Mouse (Mus musculus) midbrain, postnatal 0 days (tissue): Measurements from ENCODE around the gene Ccdc27. TPM values are rescaled to one million over a fixed set of nuclear protein-coding genes. Genes with fewer than 3 reads are reported as not detected.
A peak's percentile ranks its signal among the peaks of the same experiment; 100 is the strongest.

Experiments
- ATAC-seq: fragments of 200-750 bp; cut with Nextera tagmentation; 2 replicates; pipeline ENCODE4 v1.8.0; 2017; ENCODE audit warnings: moderate number of reproducible peaks, mild to moderate bottlenecking, moderate TSS enrichment, moderate library complexity; ENCODE audit not compliant: low FRiP score
- DNase-seq: peaks from one replicate; pipeline ENCODE4 v3.0.0-alpha.2; 2015; ENCODE audit warnings: low spot score
- H3K27ac ChIP-seq: fragments of 300-500 bp; sonication (generic); 2 replicates; pipeline ENCODE4 v1.5.1; 2014; ENCODE audit warnings: low read depth, mild to moderate bottlenecking, low read length, mixed read lengths
- H3K27me3 ChIP-seq: fragments of 300-500 bp; sonication (generic); 2 replicates; pipeline ENCODE4 v1.6.1; 2014; ENCODE audit warnings: low read length, control low read depth, mixed read lengths; ENCODE audit not compliant: insufficient read depth
- H3K36me3 ChIP-seq: fragments of 300-500 bp; sonication (generic); 2 replicates; pipeline ENCODE4 v1.6.1; 2014; ENCODE audit warnings: low read length, control low read depth, mixed read lengths; ENCODE audit not compliant: insufficient read depth
- H3K4me1 ChIP-seq: fragments of 300-500 bp; sonication (generic); 2 replicates; pipeline ENCODE4 v1.6.1; 2014; ENCODE audit warnings: mild to moderate bottlenecking, control low read depth, antibody characterized with exemption, low read length, mixed read lengths; ENCODE audit not compliant: insufficient read depth
- H3K4me2 ChIP-seq: fragments of 300-500 bp; sonication (generic); 2 replicates; pipeline ENCODE4 v1.6.1; 2014; ENCODE audit warnings: low read depth, mild to moderate bottlenecking, low read length, mixed read lengths; ENCODE audit not compliant: poor library complexity, severe bottlenecking
- H3K4me3 ChIP-seq: fragments of 300-500 bp; sonication (generic); 2 replicates; pipeline ENCODE4 v1.5.1; 2014; ENCODE audit warnings: low read depth, mild to moderate bottlenecking, low read length, moderate library complexity
- H3K9ac ChIP-seq: fragments of 300-500 bp; sonication (generic); replicated peaks from 2 replicates; pipeline ENCODE4 v1.6.1; 2014; ENCODE audit warnings: mild to moderate bottlenecking, low read length, moderate library complexity, mixed read lengths; ENCODE audit not compliant: poor library complexity, severe bottlenecking
- H3K9me3 ChIP-seq: fragments of 300-500 bp; sonication (generic); 2 replicates; pipeline ENCODE4 v1.6.1; 2016; ENCODE audit warnings: low read length, control low read depth
- CTCF ChIP-seq: IDR thresholded peaks from 2 replicates; pipeline ENCODE4 v1.5.1; 2016; ENCODE audit warnings: antibody characterized with exemption, mild to moderate bottlenecking
- WGBS: fragments of 180-500 bp; shearing (Covaris S2); extraction: QIAGEN DNeasy Blood & Tissue Kit; methylation state at CpG from one replicate; pipeline ENCODE4 v1.1.7; 2014; 5-methylcytosine and 5-hydroxymethylcytosine counted together
- polyA plus RNA-seq: library from polyadenylated mRNA; unstranded; fragments of >200 nt; fragmentation: Nextera tagmentation; extraction: Ambion mirVana; gene quantifications from 2 replicates; pipeline ENCODE4 v1.2.1, GENCODE M21; 2015
- total RNA-seq: library from RNA; depleted of rRNA; stranded (reverse); fragments of >200 nt; gene quantifications from 2 replicates; pipeline ENCODE4 v1.2.3, GENCODE M21; 2014

The Ccdc27 gene
- total and polyA plus RNA-seq, 2 experiments from 2014 or later, result not detected

DNA sequence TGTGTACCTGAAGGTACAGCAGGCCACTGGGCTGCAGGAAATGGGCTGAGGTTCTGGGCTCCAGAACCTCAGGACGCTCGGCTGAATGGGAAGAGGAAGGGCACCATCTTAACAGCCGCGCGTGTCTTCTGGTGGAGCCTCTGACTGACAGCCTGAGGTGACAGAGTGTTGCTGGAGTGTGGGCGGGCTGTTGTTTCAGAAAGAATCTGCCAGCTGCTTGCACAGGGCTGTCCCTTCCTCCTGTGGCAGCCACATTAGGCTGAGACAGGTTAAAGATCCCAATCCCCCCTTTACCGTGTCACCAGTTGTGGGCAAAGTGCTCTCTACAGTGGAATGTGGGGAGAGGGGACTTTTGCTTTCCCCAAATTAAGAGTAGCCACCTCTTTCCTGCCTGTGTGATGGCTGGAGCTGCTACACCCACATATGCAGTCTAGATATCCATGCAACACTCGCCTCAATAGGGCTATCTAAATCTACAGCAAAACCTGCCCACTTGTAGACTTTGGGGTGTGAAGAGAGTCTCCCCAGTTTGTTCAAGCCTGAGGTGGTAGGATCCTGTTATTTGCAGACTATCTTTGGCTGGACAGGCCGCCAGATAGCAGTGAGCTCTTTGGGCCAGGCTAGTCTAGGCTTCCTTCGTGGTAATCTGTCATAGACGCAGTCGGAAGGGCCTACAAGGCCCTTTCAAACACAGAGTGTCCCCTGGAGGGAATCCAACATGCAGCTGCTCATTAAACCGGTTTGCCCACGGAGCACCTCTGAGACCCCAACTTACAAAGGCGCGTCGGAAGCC, 17.6 kb downstream of the Ccdc27 start:
- no peak overlapping the region for H3K9ac ChIP-seq
- no peak for TF ChIP-seq CTCF
- 0 out of 2 replicates have a peak, but pooled peaks cover 6% of the 10 kb centered on the region for H3K27me3 ChIP-seq
- H3K36me3 ChIP-seq, result peaks cover 19% of the 10 kb centered on the region
- H3K4me2 ChIP-seq, result peak overlapping the region; percentile 68
- WGBS, result 38% methylated on average over 17 of the region's 17 CpGs
- ATAC-seq (no peak), DNase-seq (no peak)
- H3K9me3 ChIP-seq, result no peaks in the 10 kb centered on the region
- H3K4me3 ChIP-seq, result peak overlapping the region; percentile 37; the same call in 1 of the 2 replicates
- H3K27ac ChIP-seq, result peak overlapping the region; percentile 57; the same call in 1 of the 2 replicates
- peaks cover 5% of the 10 kb centered on the region; the same call in 1 of the 2 replicates for H3K4me1 ChIP-seq

DNA sequence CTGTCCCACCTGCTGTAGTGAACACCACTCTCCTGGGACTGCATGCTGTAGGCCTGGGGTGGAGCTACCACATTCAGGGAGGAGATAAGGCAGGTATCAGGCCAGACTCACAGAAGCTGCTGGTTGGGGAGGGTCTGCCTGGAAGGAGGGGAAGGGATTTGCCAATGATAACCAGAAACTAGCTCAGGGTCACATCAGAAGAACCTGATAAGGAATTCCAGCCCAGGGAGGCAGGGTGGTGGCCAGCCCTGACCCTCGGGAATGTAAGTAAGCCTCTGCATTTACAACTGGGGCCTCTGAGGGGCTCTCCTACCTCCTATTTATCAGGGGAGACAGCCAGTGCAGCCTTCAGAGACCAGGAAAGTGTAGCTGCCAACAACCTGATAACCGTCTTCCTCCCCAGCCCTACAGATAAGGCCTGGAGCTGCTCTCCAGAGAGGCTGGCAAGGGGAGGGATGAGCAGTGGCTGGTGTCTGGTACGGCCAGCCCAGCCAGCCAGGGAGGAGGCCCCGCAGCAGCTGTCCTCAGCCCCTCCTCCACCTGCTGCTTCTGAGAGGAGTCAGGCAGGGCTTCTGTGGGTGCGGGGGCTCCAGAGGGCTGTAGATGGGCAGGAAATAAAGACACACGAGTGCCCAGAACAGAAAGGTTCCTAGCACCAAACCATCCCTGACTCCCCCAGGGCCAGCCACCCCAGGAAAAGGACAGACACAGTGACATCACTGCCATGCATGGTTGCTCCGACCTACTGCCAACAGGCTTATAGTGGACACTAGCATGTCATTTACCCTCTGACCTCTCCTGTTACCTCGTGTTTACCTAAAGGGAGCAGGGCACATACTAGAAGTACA, 18.5 kb downstream of the Ccdc27 start:
- no peak overlapping the region for H3K4me2 ChIP-seq
- peaks cover 5% of the 10 kb centered on the region; the same call in 1 of the 2 replicates for H3K4me1 ChIP-seq
- H3K27ac ChIP-seq, result no peak overlapping the region
- TF ChIP-seq CTCF, result no peak
- ATAC-seq (no peak), DNase-seq (no peak)
- H3K9me3 ChIP-seq, result no peaks in the 10 kb centered on the region
- H3K27me3 ChIP-seq, result 0 out of 2 replicates have a peak, but pooled peaks cover 6% of the 10 kb centered on the region
- peaks cover 29% of the 10 kb centered on the region for H3K36me3 ChIP-seq
- WGBS, result 34% methylated on average over 8 of the region's 8 CpGs
- H3K9ac ChIP-seq, result no peak overlapping the region
- no peak overlapping the region for H3K4me3 ChIP-seq

DNA sequence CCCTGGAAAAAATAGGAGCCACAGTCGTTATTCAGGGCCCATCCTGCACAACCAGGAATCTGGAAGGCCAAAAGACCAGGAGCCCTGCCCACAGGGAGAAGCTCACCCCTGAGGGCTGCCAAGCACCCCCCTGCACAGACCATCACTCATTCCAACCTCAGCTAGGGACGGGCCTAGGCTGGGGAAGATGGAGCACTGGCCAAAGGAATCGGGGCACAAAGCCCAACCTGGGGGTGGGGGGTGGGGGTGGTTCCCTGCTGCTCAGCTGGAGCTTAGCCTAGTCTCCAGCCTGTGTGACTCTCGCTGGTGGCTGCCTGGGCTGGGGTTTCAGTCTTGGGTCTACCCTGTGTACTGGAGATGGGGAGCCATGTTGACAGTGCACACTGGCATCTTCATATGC, 19.6 kb downstream of the Ccdc27 start:
- 36% methylated on average over 4 of the region's 4 CpGs for WGBS
- Histone ChIP-seq H3K27me3 (0 out of 2 replicates have a peak, but pooled peaks cover 6% of the 10 kb centered on the region), H3K9ac (no peak overlapping the region), H3K27ac (no peak overlapping the region), H3K9me3 (no peaks in the 10 kb centered on the region), H3K4me3 (no peak overlapping the region), H3K4me1 (peaks cover 5% of the 10 kb centered on the region; the same call in 1 of the 2 replicates), H3K4me2 (no peak overlapping the region), H3K36me3 (peaks cover 39% of the 10 kb centered on the region)
- ATAC-seq (no peak), DNase-seq (peak; percentile 24)
- TF ChIP-seq CTCF, result no peak

DNA sequence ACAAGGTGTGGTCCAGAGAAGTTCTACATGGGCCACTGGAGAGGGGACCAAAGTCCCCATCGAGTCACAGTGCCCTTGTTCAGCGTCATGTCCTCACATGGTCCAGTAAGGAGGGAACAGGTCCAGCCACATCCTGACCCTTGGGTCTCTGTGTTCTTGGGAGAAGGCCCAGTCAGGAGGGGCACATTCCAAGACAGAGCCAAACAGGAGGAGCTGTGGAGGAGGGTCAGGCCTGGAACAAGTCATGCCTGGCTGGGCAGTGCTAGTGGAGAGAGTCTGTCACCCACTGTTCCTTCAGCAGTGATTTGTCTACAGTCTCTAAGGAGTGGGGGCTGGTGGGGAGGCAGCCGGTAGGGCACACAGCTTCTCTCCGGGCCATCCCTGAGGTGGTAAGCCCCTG, 20.1 kb downstream of the Ccdc27 start:
- 55% methylated on average over 4 of the region's 4 CpGs for WGBS
- Histone ChIP-seq H3K4me3 (no peak overlapping the region), H3K27ac (no peak overlapping the region), H3K4me2 (no peak overlapping the region), H3K4me1 (peaks cover 5% of the 10 kb centered on the region; the same call in 1 of the 2 replicates), H3K9me3 (no peaks in the 10 kb centered on the region), H3K36me3 (peaks cover 41% of the 10 kb centered on the region), H3K27me3 (0 out of 2 replicates have a peak, but pooled peaks cover 6% of the 10 kb centered on the region), H3K9ac (no peak overlapping the region)
- DNase-seq (peak; percentile 14), ATAC-seq (no peak)
- TF ChIP-seq CTCF, result no peak

DNA sequence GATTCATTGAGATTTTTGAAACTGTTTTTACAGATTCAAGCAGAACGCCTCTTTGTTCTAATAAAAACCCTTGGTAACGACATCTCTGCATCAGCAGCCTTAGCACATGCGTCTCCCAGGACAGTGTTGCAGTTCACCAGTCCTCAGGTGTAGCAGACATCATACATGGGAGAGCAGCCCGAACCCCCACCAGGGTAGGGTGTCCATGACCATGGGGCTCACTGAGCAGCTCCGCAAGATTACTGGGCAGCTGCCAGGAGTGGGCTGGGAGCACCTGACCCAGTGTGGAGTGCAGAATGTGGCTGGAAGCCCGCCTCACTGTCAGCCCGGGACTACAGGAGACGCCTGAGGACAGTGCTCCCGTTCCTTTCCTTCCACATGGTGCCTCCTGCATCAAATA, 21.0 kb downstream of the Ccdc27 start:
- Histone ChIP-seq H3K4me3 (no peak overlapping the region), H3K27ac (no peak overlapping the region), H3K4me1 (peaks cover 5% of the 10 kb centered on the region; the same call in 1 of the 2 replicates), H3K9ac (no peak overlapping the region), H3K27me3 (no peaks in the 10 kb centered on the region), H3K36me3 (peaks cover 51% of the 10 kb centered on the region), H3K4me2 (no peak overlapping the region), H3K9me3 (no peaks in the 10 kb centered on the region)
- TF ChIP-seq CTCF, result no peak
- ATAC-seq (no peak), DNase-seq (no peak)
- WGBS, result 90% methylated on average over 9 of the region's 9 CpGs
